Mouse (Mus musculus): ENCODE data around the gene Mxd4. TPM values are rescaled to one million over a fixed set of nuclear protein-coding genes. Genes with fewer than 3 reads are reported as not detected.

Gene Mxd4
- polyA plus RNA-seq (2017; shearing (Covaris generic)), result 56.6 TPM

DNA sequence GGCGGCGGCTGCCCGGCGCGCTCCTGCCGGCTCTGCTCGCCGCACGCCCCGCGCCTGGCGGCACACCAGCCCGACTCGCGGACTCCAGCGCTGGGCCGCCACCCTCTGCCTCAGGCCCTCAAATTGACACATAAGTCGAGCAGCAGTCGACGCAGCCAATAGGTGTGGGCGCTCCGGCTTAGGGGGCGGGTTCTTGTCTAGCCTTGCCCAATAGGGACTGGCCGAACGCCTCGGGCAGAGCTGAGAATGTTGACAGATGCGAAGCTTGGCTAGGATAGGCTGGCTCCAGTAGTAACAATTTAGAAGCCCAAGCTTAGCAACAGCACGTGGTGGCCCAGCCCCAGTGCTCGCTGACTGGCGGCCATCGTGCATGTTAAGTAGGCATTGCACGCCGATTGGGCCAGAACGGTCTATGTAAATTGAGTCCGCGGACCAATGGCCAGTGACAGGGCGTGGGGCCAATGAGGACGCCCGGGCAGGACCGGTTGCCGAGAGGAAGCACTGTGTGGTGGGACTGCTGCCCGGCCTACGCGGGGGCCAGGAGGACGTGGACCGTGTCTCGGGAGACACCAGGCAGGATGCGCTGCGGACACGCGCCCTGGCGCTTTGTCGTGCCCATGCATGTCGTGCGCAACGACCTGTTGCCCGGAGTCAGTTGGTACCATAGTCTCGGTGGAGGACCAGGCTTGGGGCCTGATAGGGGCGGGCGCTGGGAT lies at the start of gene Mxd4:
Gene Mxd4, minus strand, starts transcription at position 120 of the 716 bp plus-strand sequence.

DNA sequence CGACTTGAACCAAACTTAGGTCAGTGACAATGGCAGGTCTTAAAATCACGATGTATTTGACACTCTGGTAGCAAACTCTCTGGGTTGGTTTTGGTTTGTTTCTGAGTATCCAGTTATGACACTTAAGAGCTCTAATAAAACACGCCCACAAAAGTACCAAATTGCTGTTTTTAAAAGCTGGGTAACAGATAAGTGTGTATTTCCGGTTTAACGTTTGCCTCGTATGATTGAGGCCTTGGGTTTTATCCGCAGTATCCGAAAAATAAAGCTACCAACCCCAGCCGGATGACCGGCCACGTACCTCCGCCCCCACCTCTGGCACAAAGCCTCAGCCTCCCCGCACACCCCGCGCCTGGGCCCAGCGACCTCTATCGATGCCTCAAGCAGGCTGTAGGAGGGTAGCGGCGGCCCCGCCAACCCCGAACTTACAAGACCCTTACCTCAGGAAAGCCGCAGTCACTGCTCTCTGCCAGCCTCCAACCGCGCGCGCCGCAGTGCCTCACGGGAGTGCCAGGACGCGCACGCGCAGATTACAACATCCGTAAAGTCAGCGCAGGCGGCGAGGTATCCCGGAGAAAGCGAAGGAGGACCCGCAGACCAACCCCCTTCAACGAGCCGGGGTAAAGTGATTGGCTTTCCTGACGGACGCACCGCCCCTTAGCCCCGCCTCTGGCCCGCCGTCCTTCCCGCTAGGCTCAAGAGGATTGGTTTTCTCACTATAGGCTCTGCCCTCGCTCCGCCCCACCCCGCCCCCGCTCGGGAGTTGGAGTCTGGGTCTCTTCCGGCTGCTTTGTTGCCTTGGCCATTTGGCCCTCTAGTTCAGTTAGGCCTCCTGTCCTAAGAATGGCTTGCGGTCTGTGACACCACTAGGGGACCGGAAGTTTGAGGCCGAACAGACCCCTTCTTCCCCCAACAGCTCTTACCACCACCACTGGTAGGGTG lies 18.3 kb downstream of the Mxd4 start, which contains the start of the genes Poln and Haus3:
Gene Poln, minus strand, starts transcription at position 499 of the 942 bp plus-strand sequence.
Gene Haus3, minus strand, starts transcription at position 578 of the 942 bp plus-strand sequence.

Other genes with a start within 250 kb of the Mxd4 start
- not detected for gene Gm1673, start 204.3 kb downstream of the Mxd4 start, polyA plus RNA-seq (2017; shearing (Covaris generic))
- gene Nat8l, start 191.7 kb downstream of the Mxd4 start, polyA plus RNA-seq (2017; shearing (Covaris generic)), result not detected
- 0.42 TPM for gene Poln, start 18.3 kb downstream of the Mxd4 start, polyA plus RNA-seq (2017; shearing (Covaris generic))
- 81.8 TPM for gene Haus3, start 18.2 kb downstream of the Mxd4 start, polyA plus RNA-seq (2017; shearing (Covaris generic))
- 3.8 TPM for gene Zfyve28, start 100.7 kb upstream of the Mxd4 start, polyA plus RNA-seq (2017; shearing (Covaris generic))
- not detected for gene Cfap99, start 100.9 kb upstream of the Mxd4 start, polyA plus RNA-seq (2017; shearing (Covaris generic))
- 162 TPM for gene Rnf4, start 148.6 kb upstream of the Mxd4 start, polyA plus RNA-seq (2017; shearing (Covaris generic))
- 7.8 TPM for gene Fam193a, start 182.2 kb upstream of the Mxd4 start, polyA plus RNA-seq (2017; shearing (Covaris generic))